Mouse (Mus musculus) forebrain, embryonic 16.5 days (tissue): ENCODE measurements around the gene Sync. TPM values are rescaled to one million over a fixed set of nuclear protein-coding genes. Genes with fewer than 3 reads are reported as not detected.

Source experiments
- microRNA-seq: library from miRNA; unstranded; fragments of <30 nt; microRNA quantifications from one replicate; pipeline ENCODE4, GENCODE M21; 2017
- polyA plus RNA-seq: library from polyadenylated mRNA; unstranded; fragments of >200 nt; fragmentation: Nextera tagmentation; extraction: Ambion mirVana; gene quantifications from 2 replicates; pipeline ENCODE4 v1.2.1, GENCODE M21; 2015

Gene Sync
- polyA plus RNA-seq, 1 experiment from 2014 or later = 0.38 TPM

Small RNA genes lying within 50 kb of the gene (microRNA-seq; reads per million reads assigned to microRNA genes)
- gene Gm22994 = not detected

Other genes with a start within 250 kb of the Sync start
- 21.0 and 26.5 TPM in 2 replicates for gene Rnf19b, start 229.3 kb upstream of the Sync start, polyA plus RNA-seq
- gene Tmem54, start 182.1 kb upstream of the Sync start, polyA plus RNA-seq = not detected in 2 replicates
- 57.9 and 63.4 TPM in 2 replicates for gene Hpca, start 165.6 kb upstream of the Sync start, polyA plus RNA-seq
- 2.5 and 2.8 TPM in 2 replicates for gene Fndc5, start 150.6 kb upstream of the Sync start, polyA plus RNA-seq
- gene S100pbp, start 97.9 kb upstream of the Sync start, polyA plus RNA-seq = 16.9 and 17.2 TPM in 2 replicates
- 116 and 122 TPM in 2 replicates for gene Yars, start 97.9 kb upstream of the Sync start, polyA plus RNA-seq
- 3.8 and 4.7 TPM in 2 replicates for gene C77080, start 26.2 kb upstream of the Sync start, polyA plus RNA-seq
- gene Rbbp4, start 47.8 kb downstream of the Sync start, polyA plus RNA-seq = 388 and 437 TPM in 2 replicates
- 25.8 and 26.0 TPM in 2 replicates for gene Zbtb8os, start 48.1 kb downstream of the Sync start, polyA plus RNA-seq
- gene Zbtb8a, start 90.5 kb downstream of the Sync start, polyA plus RNA-seq = 17.8 and 18.6 TPM in 2 replicates
- gene Zbtb8b, start 153.2 kb downstream of the Sync start, polyA plus RNA-seq = 7.4 and 9.9 TPM in 2 replicates
- gene Bsdc1, start 174.0 kb downstream of the Sync start, polyA plus RNA-seq = 43.7 and 46.8 TPM in 2 replicates
- gene Tssk3, start 203.4 kb downstream of the Sync start, polyA plus RNA-seq = 0.51 and 0.76 TPM in 2 replicates
- 0.39 TPM in 1 of 2 replicates, not detected in the other for gene Fam229a, start 203.6 kb downstream of the Sync start, polyA plus RNA-seq
- gene Marcksl1, start 226.0 kb downstream of the Sync start, polyA plus RNA-seq = 1,850 and 1,955 TPM in 2 replicates